Mouse (Mus musculus) embryo, embryonic 11.5 days (tissue): Measurements from ENCODE around the gene Col13a1.

ENCODE experiments used
- DNase-seq: peaks from one replicate; pipeline ENCODE4 v3.0.0-alpha.2; 2012; ENCODE audit warnings: low read depth, low spot score

Col13a1 gene

GRCm38 (mm10) chr10:61829046-61829445, 149.9 kb downstream of the Col13a1 start:
- no peak for DNase-seq

- no peak for DNase-seq
Measured at GRCm38 (mm10) chr10:61827950-61828936, 150.7 kb downstream of the Col13a1 start.

- no peak for DNase-seq
Measured at GRCm38 (mm10) chr10:61826753-61827435, 152.0 kb downstream of the Col13a1 start.

- DNase-seq = no peak
Measured at GRCm38 (mm10) chr10:61825979-61826752, 152.7 kb downstream of the Col13a1 start.

- no peak for DNase-seq
Measured at GRCm38 (mm10) chr10:61825536-61825935, 153.4 kb downstream of the Col13a1 start.

GRCm38 (mm10) chr10:61823731-61824115, 155.2 kb downstream of the Col13a1 start:
- no peak for DNase-seq

GRCm38 (mm10) chr10:61822968-61823730, 155.8 kb downstream of the Col13a1 start:
- DNase-seq = no peak

- no peak for DNase-seq
Measured at GRCm38 (mm10) chr10:61820050-61820449, 158.9 kb downstream of the Col13a1 start.

GRCm38 (mm10) chr10:61811987-61812386, 166.9 kb downstream of the Col13a1 start:
- no peak for DNase-seq

GRCm38 (mm10) chr10:61798133-61798576, 180.8 kb downstream of the Col13a1 start:
- no peak for DNase-seq

- DNase-seq = no peak
Measured at GRCm38 (mm10) chr10:61795458-61795857, 183.4 kb downstream of the Col13a1 start.

- no peak for DNase-seq
Measured at GRCm38 (mm10) chr10:61794971-61795370, 183.9 kb downstream of the Col13a1 start.

GRCm38 (mm10) chr10:61793015-61793414, 185.9 kb downstream of the Col13a1 start:
- no peak for DNase-seq

GRCm38 (mm10) chr10:61788499-61788898, 190.4 kb downstream of the Col13a1 start:
- DNase-seq = no peak
